Mouse (Mus musculus) erythroblast, embryonic 14.5 days (primary cell): ENCODE data around the gene Lrguk. TPM values are rescaled to one million over a fixed set of nuclear protein-coding genes. Genes with fewer than 3 reads are reported as not detected.

Experiments
- H3K27me3 ChIP-seq: 2 replicates; pipeline ENCODE4 v1.6.1; 2012; ENCODE audit warnings: inconsistent platforms; ENCODE audit not compliant: control insufficient read depth
- H3K36me3 ChIP-seq: 2 replicates; pipeline ENCODE4 v1.6.1; 2012; ENCODE audit warnings: mild to moderate bottlenecking, inconsistent platforms; ENCODE audit not compliant: control insufficient read depth
- H3K4me1 ChIP-seq: 2 replicates; pipeline ENCODE4 v1.6.1; 2012; ENCODE audit warnings: inconsistent platforms; ENCODE audit not compliant: control insufficient read depth
- H3K4me3 ChIP-seq: replicated peaks from 2 replicates; pipeline ENCODE3; 2012; ENCODE audit warnings: moderate library complexity, mild to moderate bottlenecking, inconsistent platforms
- H3K9me3 ChIP-seq: 2 replicates; pipeline ENCODE4 v1.6.1; 2012; ENCODE audit warnings: low read length, inconsistent platforms, mixed read lengths; ENCODE audit not compliant: control insufficient read depth
- GATA1 ChIP-seq: IDR thresholded peaks from 2 replicates; pipeline ENCODE4 v1.6.1; 2012; ENCODE audit warnings: low read length, inconsistent platforms, mixed read lengths
- TAL1 ChIP-seq: IDR thresholded peaks from 3 replicates; pipeline ENCODE4 v1.6.1; 2012; ENCODE audit warnings: low read length, inconsistent platforms, mixed read lengths
- polyA plus RNA-seq: library from polyadenylated mRNA; stranded (reverse); fragments of >175 nt; gene quantifications from 2 replicates; pipeline ENCODE4 v1.2.3, GENCODE M21; 2012

The Lrguk gene
- polyA plus RNA-seq, 1 experiment = not detected

GRCm38 (mm10) chr6:34149821-34150220 is 120.6 kb downstream of the Lrguk start:
- TF ChIP-seq TAL1 = no peak
- TF ChIP-seq GATA1 = no peak
- Histone ChIP-seq H3K27me3 (no peaks in the 10 kb centered on the region), H3K4me3 (no peak overlapping the region), H3K9me3 (peaks cover 7% of the 10 kb centered on the region), H3K36me3 (no peaks in the 10 kb centered on the region), H3K4me1 (peaks cover 10% of the 10 kb centered on the region)

- Histone ChIP-seq H3K4me1 (peaks cover 45% of the 10 kb centered on the region), H3K36me3 (peaks cover 19% of the 10 kb centered on the region), H3K4me3 (no peak overlapping the region), H3K27me3 (no peaks in the 10 kb centered on the region), H3K9me3 (no peaks in the 10 kb centered on the region)
- TF ChIP-seq GATA1 (no peak), TAL1 (no peak)
Measured at GRCm38 (mm10) chr6:34153069-34154052, 124.1 kb downstream of the Lrguk start.

DNA sequence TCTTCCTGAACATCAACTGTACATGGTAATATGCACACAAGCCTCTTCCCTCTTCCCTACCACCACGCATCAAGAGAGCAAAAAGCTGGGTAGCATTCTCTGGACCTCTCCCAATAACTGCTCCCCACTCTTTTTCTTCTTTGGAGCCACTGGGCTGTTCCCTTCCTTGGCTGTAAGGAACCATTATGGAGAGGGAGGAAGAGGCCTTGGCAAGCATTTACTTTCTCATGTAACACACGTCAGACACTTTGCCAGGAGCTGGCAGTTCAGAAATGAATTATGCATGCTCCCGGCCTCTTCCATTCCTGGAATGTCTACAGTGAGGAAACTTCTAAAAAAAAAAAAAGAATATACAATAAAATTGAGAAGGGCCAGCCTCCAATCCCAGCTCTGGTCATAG is 125.0 kb downstream of the Lrguk start:
- Histone ChIP-seq H3K36me3 (peaks cover 28% of the 10 kb centered on the region), H3K4me3 (no peak overlapping the region), H3K27me3 (no peaks in the 10 kb centered on the region), H3K9me3 (no peaks in the 10 kb centered on the region), H3K4me1 (peaks cover 51% of the 10 kb centered on the region)
- TF ChIP-seq TAL1 = no peak

GRCm38 (mm10) chr6:34155137-34155804 is 126.0 kb downstream of the Lrguk start:
- Histone ChIP-seq H3K27me3 (no peaks in the 10 kb centered on the region), H3K9me3 (no peaks in the 10 kb centered on the region), H3K36me3 (peaks cover 38% of the 10 kb centered on the region), H3K4me1 (peaks cover 56% of the 10 kb centered on the region), H3K4me3 (peak overlapping the region; percentile 24)
- no peak for TF ChIP-seq TAL1
- no peak for TF ChIP-seq GATA1

DNA sequence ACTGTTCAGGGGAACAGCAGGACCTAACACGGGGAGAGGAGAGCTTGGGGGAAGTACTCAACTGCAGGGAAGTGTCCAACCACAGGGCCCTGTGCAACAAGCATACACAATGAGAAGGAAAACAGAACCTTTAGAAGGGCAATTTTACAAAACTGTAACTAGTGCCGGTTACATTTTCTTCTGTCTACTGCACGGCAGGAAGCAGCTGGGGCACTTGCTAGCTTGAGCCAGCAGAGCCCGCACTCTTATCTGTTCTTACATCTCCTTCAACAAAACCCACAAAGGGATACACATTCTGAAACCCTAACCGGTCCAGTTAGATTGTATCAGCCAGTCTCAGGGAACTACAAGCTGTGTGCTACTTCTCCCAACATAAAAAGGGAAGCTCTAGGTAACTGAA is 126.8 kb downstream of the Lrguk start:
- Histone ChIP-seq H3K9me3 (no peaks in the 10 kb centered on the region), H3K36me3 (peaks cover 46% of the 10 kb centered on the region), H3K4me1 (peaks cover 59% of the 10 kb centered on the region), H3K27me3 (no peaks in the 10 kb centered on the region), H3K4me3 (no peak overlapping the region)
- TF ChIP-seq GATA1 = peak; percentile 45; the same call in 1 of the 2 replicates
- TF ChIP-seq TAL1 = no peak

- TF ChIP-seq GATA1 (peak; percentile 62), TAL1 (peak; percentile 69)
- Histone ChIP-seq H3K4me1 (peaks cover 59% of the 10 kb centered on the region), H3K4me3 (peak overlapping the region; percentile 38), H3K9me3 (no peaks in the 10 kb centered on the region), H3K27me3 (no peaks in the 10 kb centered on the region), H3K36me3 (peaks cover 56% of the 10 kb centered on the region)
Measured at GRCm38 (mm10) chr6:34156841-34157748, 127.8 kb downstream of the Lrguk start.

DNA sequence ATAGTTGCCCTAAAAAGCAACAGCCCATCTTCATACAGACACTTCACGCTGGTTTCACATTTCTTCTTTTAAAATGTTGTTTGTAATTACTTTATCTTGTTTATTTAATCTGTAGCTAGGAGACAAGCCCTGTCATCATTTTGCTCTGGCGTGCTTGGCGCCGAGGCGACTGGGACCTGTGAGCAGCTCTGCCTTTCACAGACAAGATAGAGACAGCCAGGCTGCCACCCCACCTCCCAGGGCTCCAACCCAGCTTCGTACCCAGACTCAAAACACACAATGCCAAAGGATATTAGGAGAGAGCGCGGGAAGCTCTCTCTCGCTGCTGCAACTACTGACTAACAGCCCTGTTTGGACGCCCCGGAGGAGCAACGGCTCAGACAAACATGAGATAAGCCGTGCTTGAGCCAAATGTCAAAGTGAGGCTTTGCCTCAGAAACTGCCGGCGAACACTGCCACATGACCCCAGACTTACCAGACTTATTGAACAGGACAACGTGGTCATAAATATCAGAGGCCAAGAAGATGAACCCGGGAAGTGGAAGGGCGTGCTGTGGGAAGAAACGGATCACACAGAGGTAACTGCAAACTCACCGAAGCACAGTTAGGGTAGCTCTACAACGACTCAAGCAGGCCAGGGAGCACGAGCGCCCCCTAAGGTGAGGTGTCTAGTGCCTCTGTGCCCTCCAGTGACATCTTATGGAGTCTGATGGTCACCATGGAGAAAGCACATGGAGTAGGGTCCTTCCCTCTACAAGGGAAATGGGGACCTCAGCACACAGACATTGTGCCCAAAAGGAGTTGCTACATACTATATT is 131.0 kb downstream of the Lrguk start:
- Histone ChIP-seq H3K9me3 (no peaks in the 10 kb centered on the region), H3K36me3 (peaks cover 81% of the 10 kb centered on the region), H3K4me3 (no peak overlapping the region), H3K4me1 (peaks cover 45% of the 10 kb centered on the region), H3K27me3 (no peaks in the 10 kb centered on the region)
- TF ChIP-seq GATA1 = no peak
- no peak for TF ChIP-seq TAL1

DNA sequence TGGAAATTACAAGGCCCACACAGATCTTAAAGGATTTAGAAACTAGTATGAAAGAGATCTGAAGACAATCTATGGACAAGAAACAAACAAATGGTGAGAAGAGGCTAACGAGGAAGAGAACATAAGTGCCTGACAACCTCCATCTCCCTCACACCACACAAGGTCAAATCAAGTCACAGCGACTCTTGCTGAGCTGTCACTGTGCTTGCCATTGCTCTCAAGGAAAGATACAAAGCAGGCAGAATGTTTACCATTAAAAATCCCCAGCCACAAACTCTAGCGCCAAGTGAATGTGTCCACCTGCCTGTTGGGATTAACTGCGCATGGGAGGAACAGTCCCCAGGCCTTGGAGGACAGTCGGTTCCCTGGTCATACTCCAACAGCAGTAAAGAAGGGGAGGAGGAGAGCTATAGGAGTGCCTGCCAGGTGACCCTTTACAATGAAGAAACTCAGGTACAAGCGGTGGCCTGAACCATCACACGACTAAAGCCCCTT is 131.6 kb downstream of the Lrguk start:
- no peak overlapping the region for H3K4me3 ChIP-seq
- H3K36me3 ChIP-seq = peaks cover 87% of the 10 kb centered on the region
- H3K27me3 ChIP-seq = no peaks in the 10 kb centered on the region
- TF ChIP-seq GATA1 (no peak), TAL1 (no peak)
- no peaks in the 10 kb centered on the region for H3K9me3 ChIP-seq
- H3K4me1 ChIP-seq = peaks cover 39% of the 10 kb centered on the region
